ENCODE assay signal across 8 mouse cellular contexts in the genomic region with DNA sequence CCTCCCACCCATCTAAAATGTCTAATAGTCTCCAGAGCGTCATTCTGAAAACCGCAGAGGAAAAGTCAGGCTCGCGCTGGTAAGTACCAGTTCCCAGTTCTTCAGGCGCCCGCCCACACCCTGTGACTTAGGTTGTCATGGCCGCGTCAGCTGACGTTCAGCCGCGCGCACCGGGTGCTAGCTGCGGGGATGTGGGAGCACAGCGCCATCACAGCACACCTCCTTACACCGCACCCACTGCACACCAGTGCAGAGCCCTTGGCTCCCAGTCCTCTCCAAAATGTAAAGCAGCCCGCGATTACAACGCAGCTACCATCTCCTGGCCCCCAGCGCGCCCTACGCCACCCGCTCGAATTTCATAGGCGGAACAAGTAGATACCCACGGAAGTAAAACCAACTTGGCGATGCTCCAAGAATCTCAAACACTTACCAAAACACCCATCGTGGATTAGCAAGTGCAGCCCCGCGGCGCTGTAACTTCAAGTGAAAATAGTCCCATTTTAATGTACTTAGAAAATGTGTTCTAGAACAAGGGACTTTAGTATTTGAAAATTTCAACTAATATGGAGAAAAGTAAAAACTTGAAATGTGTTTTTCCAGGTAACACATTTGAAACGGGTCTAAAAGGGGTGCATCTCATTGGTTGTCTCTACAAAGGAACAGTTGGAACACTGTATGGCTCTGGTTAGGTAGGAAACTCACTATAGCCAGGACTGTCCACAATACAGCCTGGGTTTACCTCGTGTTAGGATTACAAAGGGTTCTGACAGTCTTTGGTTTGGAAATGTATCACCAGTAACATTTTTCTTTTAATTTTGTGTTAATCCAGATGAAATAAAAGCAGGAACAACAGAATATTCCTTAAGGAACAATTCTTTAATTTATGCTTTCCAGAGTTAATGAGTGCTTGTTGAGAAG. TPM values are rescaled to one million over a fixed set of nuclear protein-coding genes. Genes with fewer than 3 reads are reported as not detected.
DNase-seq lines count a peak whose midpoint lies in the region; ATAC-seq and TF ChIP-seq lines count a peak whose summit lies in the region.

No protein-coding gene starts in this region.

- peak overlapping the region; percentile 64 for H3K4me2 ChIP-seq in forebrain, embryonic 13.5 days
- peak overlapping the region; percentile 85 for H3K4me2 ChIP-seq in liver, postnatal 0 days (ENCODE audit: low read depth, low read length)
- peak overlapping the region; percentile 68 for H3K4me2 ChIP-seq in neural tube, embryonic 14.5 days (ENCODE audit: low read depth, low read length)

- H3K27me3 ChIP-seq in ES-Bruce4 (ENCODE audit: control insufficient read depth, insufficient read depth, low read length, poor library complexity, severe bottlenecking): no peaks in the 10 kb centered on the region
- peaks cover 5% of the 10 kb centered on the region; the same call in 1 of the 2 replicates for H3K27me3 ChIP-seq in forebrain, embryonic 13.5 days
- H3K27me3 ChIP-seq in liver, postnatal 0 days (ENCODE audit: insufficient read depth, low read length): no peaks in the 10 kb centered on the region
- H3K27me3 ChIP-seq in neural tube, embryonic 14.5 days (ENCODE audit: control insufficient read depth, insufficient read depth, low read length): no peaks in the 10 kb centered on the region

- peak; percentile 42; the same call in 1 of the 2 replicates for TF ChIP-seq EP300 in ES-Bruce4 (IDR thresholded peaks at IDR 0.05; ENCODE audit: insufficient read depth, low read depth, low read length)
- TF ChIP-seq EP300 in liver, postnatal 0 days (IDR thresholded peaks at IDR 0.05; ENCODE audit: low read depth): peak; percentile 24; the same call in 1 of the 2 replicates

- H3K9ac ChIP-seq in ES-Bruce4 (ENCODE audit: low read depth, poor library complexity, severe bottlenecking): peak overlapping the region; percentile 36
- peak overlapping the region; percentile 72 for H3K9ac ChIP-seq in forebrain, embryonic 13.5 days
- H3K9ac ChIP-seq in liver, postnatal 0 days (replicated peaks): peak overlapping the region; percentile 58
- H3K9ac ChIP-seq in neural tube, embryonic 14.5 days (replicated peaks; ENCODE audit: low read depth, low read length): peak overlapping the region; percentile 65

- H3K4me1 ChIP-seq in ES-Bruce4 (ENCODE audit: control insufficient read depth, insufficient read depth, low read length): no peaks in the 10 kb centered on the region
- no peaks in the 10 kb centered on the region for H3K4me1 ChIP-seq in forebrain, embryonic 13.5 days
- H3K4me1 ChIP-seq in liver, postnatal 0 days (ENCODE audit: insufficient read depth): peaks cover 2% of the 10 kb centered on the region; the same call in 1 of the 2 replicates
- H3K4me1 ChIP-seq in neural tube, embryonic 14.5 days (ENCODE audit: control insufficient read depth, insufficient read depth, low read length): no peaks in the 10 kb centered on the region

- H3K27ac ChIP-seq in ES-Bruce4 (ENCODE audit: insufficient read depth, low read length): peak overlapping the region; percentile 10
- peak overlapping the region; percentile 95 for H3K27ac ChIP-seq in forebrain, embryonic 13.5 days
- peak overlapping the region; percentile 97 for H3K27ac ChIP-seq in liver, postnatal 0 days (ENCODE audit: low read depth)
- H3K27ac ChIP-seq in neural tube, embryonic 14.5 days (ENCODE audit: low read depth, low read length): peak overlapping the region; percentile 95

- DNase-seq in heart, postnatal 10 days: peak; percentile 90 to 91
- peak; percentile 71 for DNase-seq in large intestine, adult 2 months (ENCODE audit: low read depth, low spot score)
- peak; percentile 88 for DNase-seq in liver, postnatal 0 days
- DNase-seq in testis, postnatal 10 days (ENCODE audit: low spot score): peak; percentile 85

- under 1% methylated on average over 33 of the region's 33 CpGs for WGBS in forebrain, embryonic 13.5 days
- WGBS in large intestine, adult 2 months: under 1% methylated on average over 33 of the region's 33 CpGs
- WGBS in liver, postnatal 0 days (ENCODE audit: insufficient replicate concordance): 1% methylated on average over 33 of the region's 33 CpGs
- 1% methylated on average over 33 of the region's 33 CpGs for WGBS in neural tube, embryonic 14.5 days

- TF ChIP-seq CTCF in ES-Bruce4 (IDR thresholded peaks at IDR 0.05; ENCODE audit: low read depth, low read length): peak; percentile 8
- peak; percentile 44 for TF ChIP-seq CTCF in liver, postnatal 0 days (IDR thresholded peaks at IDR 0.05; ENCODE audit: low read depth)

- no peaks in the 10 kb centered on the region for H3K36me3 ChIP-seq in ES-Bruce4 (ENCODE audit: control insufficient read depth, insufficient read depth, low read length, poor library complexity, severe bottlenecking)
- H3K36me3 ChIP-seq in forebrain, embryonic 13.5 days (ENCODE audit: poor library complexity, severe bottlenecking): no peaks in the 10 kb centered on the region
- H3K36me3 ChIP-seq in liver, postnatal 0 days (replicated peaks; ENCODE audit: insufficient read depth, low read length): no peaks in the 10 kb centered on the region
- no peaks in the 10 kb centered on the region for H3K36me3 ChIP-seq in neural tube, embryonic 14.5 days (ENCODE audit: control insufficient read depth, insufficient read depth, low read length)

- intact Hi-C loops in heart, postnatal 10 days (cut with DNase I): loop anchor here (5.0 to 10.0 kb wide), 2 partner anchors 175 to 237 kb away; partner anchors contain the start of genes Cept1, Dennd2d and Dram2

- no peak for TF ChIP-seq POLR2A in ES-Bruce4 (IDR thresholded peaks at IDR 0.05; ENCODE audit: insufficient read depth, low read length)

- no peaks in the 10 kb centered on the region for H3K9me3 ChIP-seq in ES-Bruce4 (replicated peaks; ENCODE audit: control insufficient read depth, insufficient read depth, low read length, poor library complexity, severe bottlenecking)
- H3K9me3 ChIP-seq in forebrain, embryonic 13.5 days (replicated peaks): 0 out of 2 replicates have a peak, but pooled peaks cover 13% of the 10 kb centered on the region
- H3K9me3 ChIP-seq in liver, postnatal 0 days (ENCODE audit: low read length): no peaks in the 10 kb centered on the region
- 0 out of 2 replicates have a peak, but pooled peaks cover under 1% of the 10 kb centered on the region for H3K9me3 ChIP-seq in neural tube, embryonic 14.5 days (ENCODE audit: control insufficient read depth, low read length)

- H3K4me3 ChIP-seq in ES-Bruce4 (ENCODE audit: low read depth, low read length): peak overlapping the region; percentile 84
- peak overlapping the region; percentile 63 for H3K4me3 ChIP-seq in forebrain, embryonic 13.5 days
- peak overlapping the region; percentile 68 for H3K4me3 ChIP-seq in liver, postnatal 0 days (ENCODE audit: low read depth, low read length)
- H3K4me3 ChIP-seq in neural tube, embryonic 14.5 days (ENCODE audit: low read depth, low read length): peak overlapping the region; percentile 62

- peak; percentile 89 for ATAC-seq in cerebellum, adult (ENCODE audit: insufficient number of reproducible peaks, low FRiP score, low TSS enrichment)
- ATAC-seq in forebrain, embryonic 13.5 days: peak; percentile 94
- peak; percentile 86 for ATAC-seq in liver, postnatal 0 days
- ATAC-seq in neural tube, embryonic 14.5 days (ENCODE audit: low read depth): peak; percentile 95

RNA-seq across cellular contexts. Expression of gene Lrif1, which starts 37.5 kb away (rescaled TPM):
- 16.7 and 23.6 TPM in 2 replicates for polyA plus RNA-seq in ES-Bruce4 (2011; ENCODE audit: insufficient read depth, insufficient read length, low read depth, missing spikeins)
- polyA plus RNA-seq in forebrain, embryonic 13.5 days (2015; fragmentation: Nextera tagmentation; extraction: Ambion mirVana): 17.6 and 20.3 TPM in 2 replicates
- 10 to 100 TPM; 12.3 to 13.6 TPM for total RNA-seq in heart, postnatal 10 days (2021)
- 0.83 and 2.8 TPM in 2 replicates for polyA plus RNA-seq in large intestine, adult 2 months (2012; rRNA removed)
- polyA plus RNA-seq in liver, postnatal 0 days (2015; fragmentation: Nextera tagmentation; extraction: Ambion mirVana): 6.0 and 6.4 TPM in 2 replicates
- 19.5 and 20.7 TPM in 2 replicates for polyA plus RNA-seq in neural tube, embryonic 14.5 days (2014; fragmentation: Nextera tagmentation; extraction: Ambion mirVana)

Comparison
In these comparisons a context has a peak if more than half of its experiments do, and no peak if none do; other contexts are left out.
1. Peak in every context shown above with its lines: DNase-seq, ATAC-seq, H3K4me3 ChIP-seq and H3K27ac ChIP-seq.
2. H3K27ac ChIP-seq: peak in every context shown above with its lines; median percentile 97 in liver, postnatal 0 days; 95 in forebrain, embryonic 13.5 days; 95 in neural tube, embryonic 14.5 days; 10 in ES-Bruce4.